In genomic region chr2:118306522-118306895, GRCm38 (mm10) we compare ENCODE assay signal across 13 mouse cellular contexts. TPM values are rescaled to one million over a fixed set of nuclear protein-coding genes. Genes with fewer than 3 reads are reported as not detected.
DNase-seq lines count a peak whose midpoint lies in the region; ATAC-seq and TF ChIP-seq lines count a peak whose summit lies in the region.
"Had no signal": no experiment of that assay in that cellular context is flagged by ENCODE, and none has a peak within 500 bp of the region (broad histone marks: within the 10 kb centered on the region; RNA-seq: fewer than 3 reads in every experiment).

No protein-coding gene starts in this region.

- 25% methylated on average over 3 of the region's 3 CpGs for WGBS in kidney, postnatal 0 days
- WGBS in liver, embryonic 13.5 days (ENCODE audit: insufficient replicate concordance) = 13% methylated on average over 3 of the region's 3 CpGs
- 23% methylated on average over 3 of the region's 3 CpGs for WGBS in stomach, postnatal 0 days

- H3K36me3 ChIP-seq in kidney, postnatal 0 days (ENCODE audit: insufficient read depth, low read length) = no peaks in the 10 kb centered on the region
- H3K36me3 ChIP-seq in liver, embryonic 13.5 days = no peaks in the 10 kb centered on the region
- H3K36me3 ChIP-seq in stomach, postnatal 0 days (ENCODE audit: control insufficient read depth, insufficient read depth, low read length) = no peaks in the 10 kb centered on the region
- H3K36me3 ChIP-seq: embryonic facial prominence, embryonic 10.5 days; G1E had no signal

- TF ChIP-seq CTCF in kidney, postnatal 0 days (IDR thresholded peaks at IDR 0.05; ENCODE audit: low read depth) = no peak
- no peak for TF ChIP-seq CTCF in stomach, postnatal 0 days (IDR thresholded peaks at IDR 0.05; ENCODE audit: low read depth)

- peak; percentile 24 for DNase-seq in adrenal gland, postnatal 10 days
- no peak for DNase-seq in adrenal gland, postnatal 25 days
- DNase-seq in kidney, postnatal 0 days (ENCODE audit: low spot score) = peak; percentile 27
- no peak for DNase-seq in kidney, adult 8-10 months
- DNase-seq in liver, embryonic 13.5 days = no peak
- peak; percentile 30 for DNase-seq in stomach, postnatal 0 days (ENCODE audit: low spot score)
- DNase-seq in kidney, postnatal 4 days = no peak
- DNase-seq: heart, postnatal 10 days; lung, adult 2 months had no signal

- no peaks in the 10 kb centered on the region for H3K9me3 ChIP-seq in kidney, postnatal 0 days (replicated peaks; ENCODE audit: low read length)
- no peaks in the 10 kb centered on the region for H3K9me3 ChIP-seq in liver, embryonic 13.5 days (replicated peaks)
- H3K9me3 ChIP-seq in stomach, postnatal 0 days (ENCODE audit: control insufficient read depth, low read length) = no peaks in the 10 kb centered on the region
- H3K9me3 ChIP-seq: embryonic facial prominence, embryonic 10.5 days; G1E had no signal

- H3K4me3 ChIP-seq in kidney, postnatal 0 days (replicated peaks; ENCODE audit: low read depth, low read length) = no peak overlapping the region
- H3K4me3 ChIP-seq in liver, embryonic 13.5 days (replicated peaks) = no peak overlapping the region
- H3K4me3 ChIP-seq in stomach, postnatal 0 days (ENCODE audit: low read depth, low read length) = no peak overlapping the region
- H3K4me3 ChIP-seq: embryonic facial prominence, embryonic 10.5 days; megakaryocyte, embryonic 14.5 days had no signal

- no peak overlapping the region for H3K4me2 ChIP-seq in kidney, postnatal 0 days (ENCODE audit: low read length)
- no peak overlapping the region for H3K4me2 ChIP-seq in liver, embryonic 13.5 days
- H3K4me2 ChIP-seq in stomach, postnatal 0 days (replicated peaks; ENCODE audit: low read depth) = no peak overlapping the region

- H3K9ac ChIP-seq in kidney, postnatal 0 days (ENCODE audit: low read depth, low read length) = no peak overlapping the region
- no peak overlapping the region for H3K9ac ChIP-seq in liver, embryonic 13.5 days
- no peak overlapping the region for H3K9ac ChIP-seq in stomach, postnatal 0 days (ENCODE audit: low read length)

- no peak for ATAC-seq in kidney, postnatal 0 days (replicated peaks; ENCODE audit: low FRiP score, low read depth)
- 0 out of 2 replicates have a peak, but pooled peaks have one; percentile 29 for ATAC-seq in liver, embryonic 13.5 days (ENCODE audit: low read depth)
- peak; percentile 77 for ATAC-seq in stomach, postnatal 0 days (ENCODE audit: low FRiP score, low TSS enrichment)
- ATAC-seq in activated CD4-positive, CD25-positive, alpha-beta regulatory T cell, adult 4 months = no peak

- TF ChIP-seq EP300 in stomach, postnatal 0 days (optimal IDR thresholded peaks at IDR 0.05) = no peak

- no peak overlapping the region for H3K27ac ChIP-seq in kidney, postnatal 0 days
- H3K27ac ChIP-seq in liver, embryonic 13.5 days = peak overlapping the region; percentile 72
- H3K27ac ChIP-seq in stomach, postnatal 0 days (replicated peaks) = no peak overlapping the region
- H3K27ac ChIP-seq: embryonic facial prominence, embryonic 10.5 days had no signal

- no peaks in the 10 kb centered on the region for H3K27me3 ChIP-seq in kidney, postnatal 0 days (ENCODE audit: insufficient read depth, low read length)
- no peaks in the 10 kb centered on the region for H3K27me3 ChIP-seq in liver, embryonic 13.5 days
- H3K27me3 ChIP-seq in stomach, postnatal 0 days (ENCODE audit: control insufficient read depth, insufficient read depth, low read length) = no peaks in the 10 kb centered on the region

- 0 out of 2 replicates have a peak, but pooled peaks cover 3% of the 10 kb centered on the region for H3K4me1 ChIP-seq in kidney, postnatal 0 days (replicated peaks; ENCODE audit: insufficient read depth, low read length)
- no peaks in the 10 kb centered on the region for H3K4me1 ChIP-seq in liver, embryonic 13.5 days (replicated peaks)
- no peaks in the 10 kb centered on the region for H3K4me1 ChIP-seq in stomach, postnatal 0 days (replicated peaks; ENCODE audit: control insufficient read depth, insufficient read depth)
- H3K4me1 ChIP-seq: embryonic facial prominence, embryonic 10.5 days had no signal

RNA-seq across cellular contexts. Expression of gene Fsip1, which starts 49.7 kb away (rescaled TPM):
- total RNA-seq in adrenal gland, postnatal 10 days (2021) = under 1 TPM; 0.45 to 0.79 TPM
- total RNA-seq in adrenal gland, postnatal 25 days (2021) = 0.94 and 1.4 TPM in 2 replicates
- 0.96 and 1.1 TPM in 2 replicates for polyA plus RNA-seq in kidney, postnatal 0 days (2015; fragmentation: Nextera tagmentation; extraction: Ambion mirVana)
- 0.13 and 0.16 TPM in 2 replicates for polyA plus RNA-seq in liver, embryonic 13.5 days (2015; fragmentation: Nextera tagmentation; extraction: Ambion mirVana)
- 0.07 and 0.17 TPM in 2 replicates for polyA plus RNA-seq in stomach, postnatal 0 days (2015; fragmentation: Nextera tagmentation; extraction: Ambion mirVana)
- not detected for polyA plus RNA-seq in activated CD4-positive, CD25-positive, alpha-beta regulatory T cell, adult 4 months (2017; shearing (Covaris generic))
- total RNA-seq: heart, postnatal 10 days had no signal
- polyA plus RNA-seq: G1E had no signal

Comparison
In these comparisons a context has a peak if more than half of its experiments do, and no peak if none do; other contexts are left out.
1. DNase-seq: peak in adrenal gland, postnatal 10 days (single experiment), kidney, postnatal 0 days (single experiment) and stomach, postnatal 0 days (single experiment); none in adrenal gland, postnatal 25 days (single experiment), kidney, adult 8-10 months (0 of 2), liver, embryonic 13.5 days (single experiment) and kidney, postnatal 4 days (0 of 2).
2. ATAC-seq: peak in liver, embryonic 13.5 days (single experiment) and stomach, postnatal 0 days (single experiment); none in kidney, postnatal 0 days (single experiment) and activated CD4-positive, CD25-positive, alpha-beta regulatory T cell, adult 4 months (single experiment).